Mouse (Mus musculus): Measurements from ENCODE around the gene Gas7.

Gas7 gene

GRCm38 (mm10) chr11:67454874-67455526 lies at the start of gene Gas7:
Gas7 (plus strand) TSS chr11:67455437.
- peak; percentile 42 for DNase-seq (ENCODE audit: low spot score)

DNA sequence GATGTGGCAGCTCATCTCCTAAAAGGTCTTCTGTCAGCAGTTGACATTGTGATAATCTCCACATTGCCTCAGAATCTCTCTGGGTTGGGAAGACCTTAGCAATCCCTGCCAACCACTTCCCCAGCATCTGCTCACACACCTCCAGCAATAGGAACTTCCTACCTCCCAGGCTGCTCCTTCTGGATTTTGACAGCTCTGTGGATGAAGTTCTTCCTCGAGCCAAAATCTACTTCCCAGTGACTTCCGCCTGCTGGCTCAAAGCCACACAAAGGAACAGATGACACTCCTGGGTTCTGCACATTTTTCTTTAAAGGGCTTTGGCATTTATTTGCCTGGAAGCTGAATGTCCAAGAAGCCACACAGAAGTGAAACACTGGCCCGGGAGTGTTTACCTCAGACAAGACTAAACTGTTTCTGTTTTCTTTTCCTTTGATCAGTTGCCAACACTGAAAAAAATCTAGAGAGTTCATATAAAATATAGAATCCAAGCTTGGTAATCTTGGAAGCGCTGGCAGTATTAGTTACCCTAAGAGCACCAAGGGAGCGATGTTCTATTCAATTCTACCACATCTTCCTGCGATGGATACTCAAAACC lies 40.8 kb upstream of the Gas7 start:
- no peak for DNase-seq (ENCODE audit: low spot score)

GRCm38 (mm10) chr11:67423575-67423974 lies 31.7 kb upstream of the Gas7 start:
- no peak for DNase-seq (ENCODE audit: low spot score)

DNA sequence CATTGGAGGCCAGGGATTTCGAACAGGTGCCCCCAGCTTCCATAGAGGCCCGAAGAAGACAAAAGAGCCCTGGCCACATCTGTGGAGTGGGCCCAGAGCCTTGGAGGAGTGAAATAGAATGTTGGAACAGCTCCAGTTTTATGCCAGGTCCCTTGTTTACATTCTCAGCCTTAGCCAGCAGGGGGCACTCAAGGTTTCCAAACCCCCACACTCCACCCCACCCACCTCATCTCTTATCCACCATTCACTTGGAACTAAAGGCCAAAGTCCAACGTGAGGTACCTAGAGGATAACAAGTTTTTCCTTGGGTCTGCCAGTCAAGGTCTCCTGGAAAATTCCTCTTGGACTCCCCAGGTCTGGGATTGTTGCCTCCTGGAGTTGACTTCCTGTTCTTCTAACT lies 27.0 kb upstream of the Gas7 start:
- peak; percentile 27 for DNase-seq (ENCODE audit: low spot score)

DNA sequence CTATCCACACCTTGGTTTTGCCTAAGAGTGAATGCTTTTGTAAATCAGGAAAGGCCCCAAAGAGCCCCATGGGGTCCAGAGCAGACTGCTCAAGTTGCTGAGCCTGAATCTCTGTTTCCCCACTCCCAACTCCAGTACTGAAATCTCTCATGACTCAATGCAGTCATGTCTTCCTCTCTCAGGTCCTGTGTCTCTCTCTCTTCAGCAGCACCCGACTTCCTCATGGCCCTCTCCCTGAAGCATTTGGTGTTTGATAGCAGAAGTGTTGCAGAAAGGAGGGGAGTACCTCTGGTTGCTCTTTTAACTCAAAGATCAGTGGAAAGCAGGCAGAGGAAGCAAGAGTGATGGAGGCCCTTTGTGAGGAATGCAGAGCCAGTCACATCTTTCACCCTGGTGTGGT lies 25.4 kb upstream of the Gas7 start:
- no peak for DNase-seq (ENCODE audit: low spot score)

GRCm38 (mm10) chr11:67431116-67431645 lies 24.1 kb upstream of the Gas7 start:
- DNase-seq (ENCODE audit: low spot score) = no peak

DNA sequence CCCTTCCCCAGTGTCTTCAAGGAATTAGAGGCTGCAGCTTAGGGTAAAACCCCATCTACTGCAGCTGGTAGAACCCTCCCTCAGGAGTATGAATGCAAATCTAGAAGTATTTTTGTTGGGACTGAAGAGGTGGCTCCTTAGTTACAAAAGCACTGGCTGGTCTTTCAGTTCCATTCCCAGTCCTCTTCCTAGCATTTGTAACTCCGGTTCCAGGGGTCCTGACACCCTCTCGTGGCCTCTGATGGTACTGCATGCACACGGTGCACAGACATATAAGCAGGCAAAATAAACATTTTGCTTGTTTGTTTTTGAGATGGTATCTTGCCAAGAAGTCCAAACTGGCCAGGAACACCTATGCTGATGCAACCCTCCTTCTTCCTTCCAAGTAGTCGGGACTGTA lies 23.4 kb upstream of the Gas7 start:
- DNase-seq (ENCODE audit: low spot score) = no peak

GRCm38 (mm10) chr11:67433763-67434162 lies 21.5 kb upstream of the Gas7 start:
- no peak for DNase-seq (ENCODE audit: low spot score)

- DNase-seq (ENCODE audit: low spot score) = no peak
Measured at GRCm38 (mm10) chr11:67438746-67439145, 16.5 kb upstream of the Gas7 start.

DNA sequence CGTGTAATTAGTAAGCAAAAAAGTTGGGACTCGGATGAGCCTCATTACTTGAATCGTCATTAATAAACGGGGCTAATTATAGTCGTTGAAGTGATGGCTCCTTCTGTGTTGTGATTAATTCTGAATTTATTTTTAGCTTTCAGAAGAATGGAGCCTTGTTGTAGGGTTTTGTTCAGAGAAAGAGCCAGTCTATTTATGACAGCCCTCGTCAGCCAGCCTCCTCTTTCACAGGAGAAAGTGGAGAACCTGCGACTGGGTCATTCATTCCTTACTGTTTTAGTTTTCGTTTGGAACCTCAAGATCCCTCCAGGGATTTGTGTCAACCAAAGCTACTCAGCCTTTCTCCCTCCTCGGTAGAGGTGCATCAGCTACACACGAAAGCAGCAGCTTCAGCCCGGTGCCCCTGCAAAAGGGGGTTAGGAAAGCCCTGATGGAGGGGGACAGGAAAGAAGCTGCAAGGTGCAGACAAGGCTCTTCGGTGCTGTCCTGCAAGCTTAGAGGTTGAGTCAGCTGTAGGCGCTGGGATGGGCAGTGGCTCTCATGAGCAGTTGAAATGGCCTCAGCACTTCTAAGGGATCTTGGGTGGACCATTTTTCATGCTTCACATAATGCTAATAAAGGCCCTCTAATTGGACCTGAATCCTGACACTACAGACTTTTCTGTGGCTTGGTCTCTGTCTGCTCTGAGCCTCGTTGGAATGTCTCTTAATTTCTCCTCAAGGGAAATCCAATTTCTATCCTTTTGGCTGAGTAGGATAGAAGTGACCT lies 10.0 kb upstream of the Gas7 start:
- no peak for DNase-seq (ENCODE audit: low spot score)

- DNase-seq (ENCODE audit: low spot score) = no peak
Measured at GRCm38 (mm10) chr11:67451525-67451924, 3.7 kb upstream of the Gas7 start.

DNA sequence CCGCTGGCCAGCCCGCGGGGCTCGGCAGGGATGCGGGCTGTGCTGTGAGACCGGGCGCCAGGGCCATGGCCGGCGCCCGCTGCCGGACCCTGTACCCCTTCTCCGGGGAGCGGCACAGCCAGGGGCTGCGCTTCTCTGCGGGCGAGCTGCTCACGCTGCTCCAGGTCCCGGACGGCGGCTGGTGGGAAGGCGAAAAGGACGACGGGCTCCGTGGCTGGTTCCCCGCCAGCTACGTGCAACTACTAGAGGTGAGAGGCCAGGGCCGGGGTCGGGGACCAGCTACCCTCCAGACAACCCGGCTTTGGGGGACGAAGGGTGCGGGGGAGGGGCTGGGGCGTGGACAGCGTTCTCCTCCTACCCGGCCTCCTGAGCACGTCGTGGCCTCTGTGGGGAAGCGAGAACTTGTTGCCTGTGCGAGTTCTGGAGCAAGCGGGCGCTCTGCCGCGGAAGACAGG lies 317 bp downstream of the Gas7 start:
- peak; percentile 27 for DNase-seq (ENCODE audit: low spot score)

- peak; percentile 6 for DNase-seq (ENCODE audit: low spot score)
Measured at GRCm38 (mm10) chr11:67456029-67456428, 792 bp downstream of the Gas7 start.

GRCm38 (mm10) chr11:67458171-67458570 lies 2.9 kb downstream of the Gas7 start:
- DNase-seq (ENCODE audit: low spot score) = no peak

- no peak for DNase-seq (ENCODE audit: low spot score)
Measured at GRCm38 (mm10) chr11:67467132-67467531, 11.9 kb downstream of the Gas7 start.

DNA sequence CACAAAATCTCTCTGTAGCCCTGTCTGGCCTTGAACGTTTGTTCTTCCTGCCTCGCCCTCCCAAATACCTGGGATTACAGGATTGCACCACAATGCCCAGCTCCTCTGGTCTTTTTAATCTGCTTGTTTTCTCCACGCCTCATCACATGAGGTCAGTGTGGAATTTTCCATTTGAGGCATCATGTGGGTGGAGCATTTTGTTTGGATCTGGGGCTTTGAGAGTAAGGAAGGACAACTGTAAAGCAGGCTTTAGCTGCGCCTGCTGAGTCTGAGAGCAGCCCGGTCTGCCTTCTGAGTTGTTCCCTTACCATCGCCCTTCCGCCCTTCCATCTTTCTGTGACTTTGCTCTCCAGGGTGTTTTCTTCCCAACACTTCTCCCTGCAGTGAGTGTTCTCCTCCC lies 13.6 kb downstream of the Gas7 start:
- peak; percentile 10 for DNase-seq (ENCODE audit: low spot score)

DNA sequence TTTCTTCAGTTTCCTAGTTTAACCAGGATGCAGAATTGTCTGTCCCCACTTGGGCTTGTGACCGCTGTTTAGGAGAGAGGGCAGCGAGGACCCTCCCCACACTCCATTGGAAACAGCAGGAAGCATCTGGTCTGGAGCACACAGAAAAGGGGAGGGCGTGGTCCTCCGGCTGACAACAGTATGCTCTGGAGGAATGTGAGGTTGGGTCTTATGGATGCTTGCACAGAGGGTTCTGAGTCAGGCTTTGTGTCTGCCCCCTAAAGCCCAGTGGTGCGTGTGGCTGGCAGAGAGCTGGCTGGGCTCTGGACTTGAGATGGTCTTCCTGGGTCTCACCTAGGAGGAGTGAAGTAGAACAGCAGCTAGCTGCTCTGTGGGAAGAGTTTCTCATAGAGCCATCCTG lies 19.4 kb downstream of the Gas7 start:
- DNase-seq (ENCODE audit: low spot score) = no peak

- no peak for DNase-seq (ENCODE audit: low spot score)
Measured at GRCm38 (mm10) chr11:67479534-67479933, 24.3 kb downstream of the Gas7 start.

DNA sequence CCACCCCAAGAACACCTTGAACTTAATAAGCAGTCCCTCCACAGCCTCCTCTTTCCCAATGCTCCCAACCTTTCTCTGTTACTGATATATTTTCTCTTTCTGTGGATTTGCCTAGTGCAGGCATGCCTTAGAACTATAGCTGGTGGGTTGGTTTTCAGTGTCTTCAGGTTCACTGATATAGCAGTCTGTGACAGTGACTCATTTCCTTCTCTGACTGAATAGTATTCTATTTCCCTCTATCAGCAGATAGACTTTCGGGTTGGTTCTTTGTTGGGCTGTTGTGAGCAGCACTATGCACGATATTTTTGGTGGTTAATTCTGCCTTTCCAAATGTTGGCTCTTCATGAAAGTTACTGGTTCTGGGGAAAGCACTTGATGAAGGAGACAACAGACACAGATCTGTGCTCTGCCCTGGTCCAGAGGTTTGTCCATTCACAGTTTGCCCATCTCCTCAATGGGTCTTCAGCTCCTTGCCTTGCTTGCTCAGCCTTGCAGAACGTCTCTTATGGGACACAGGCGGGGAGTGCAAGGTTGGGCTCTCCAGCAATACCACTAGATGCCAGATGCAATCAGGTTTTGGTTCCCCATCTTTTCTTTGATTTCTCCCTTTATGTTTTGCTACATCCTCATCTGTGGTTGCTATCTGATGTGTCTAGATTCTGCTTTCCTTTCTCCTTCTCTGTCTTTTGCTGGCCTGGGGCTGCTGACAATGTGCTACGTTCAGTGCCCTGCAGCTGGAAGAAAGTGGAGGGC lies 25.1 kb downstream of the Gas7 start:
- DNase-seq (ENCODE audit: low spot score) = no peak

GRCm38 (mm10) chr11:67481691-67482090 lies 26.5 kb downstream of the Gas7 start:
- DNase-seq (ENCODE audit: low spot score) = no peak

- DNase-seq (ENCODE audit: low spot score) = peak; percentile 40
Measured at GRCm38 (mm10) chr11:67482217-67482760, 27.1 kb downstream of the Gas7 start.

GRCm38 (mm10) chr11:67488156-67488555 lies 32.9 kb downstream of the Gas7 start:
- DNase-seq (ENCODE audit: low spot score) = no peak
